Mouse (Mus musculus): ENCODE measurements around the gene Lrrc18. TPM values are rescaled to one million over a fixed set of nuclear protein-coding genes. Genes with fewer than 3 reads are reported as not detected.
A peak's percentile ranks its signal among the peaks of the same experiment; 100 is the strongest.

Lrrc18 gene
- polyA plus RNA-seq, 1 experiment from 2014 or later = 0.88 TPM

- Histone ChIP-seq H3K4me3 (ENCODE audit: low read depth, low read length) (no peak overlapping the region), H3K27ac (replicated peaks; ENCODE audit: low read depth, low read length) (no peak overlapping the region), H3K36me3 (replicated peaks; ENCODE audit: control insufficient read depth, insufficient read depth, low read depth, low read length) (no peaks in the 10 kb centered on the region), H3K27me3 (ENCODE audit: control insufficient read depth, insufficient read depth, low read length) (no peaks in the 10 kb centered on the region), H3K4me2 (ENCODE audit: low read depth, low read length) (no peak overlapping the region), H3K4me1 (ENCODE audit: control insufficient read depth, insufficient read depth, low read length) (no peaks in the 10 kb centered on the region), H3K9me3 (replicated peaks; ENCODE audit: control insufficient read depth, low read length) (no peaks in the 10 kb centered on the region), H3K9ac (replicated peaks; ENCODE audit: low read length) (no peak overlapping the region)
- no peak for ATAC-seq (replicated peaks; ENCODE audit: insufficient number of reproducible peaks, low FRiP score, low TSS enrichment, low read depth)
- 64% methylated on average over 6 of the region's 6 CpGs for WGBS
- DNase-seq (ENCODE audit: low spot score) = no peak
These were observed 6.9 kb upstream of the Lrrc18 start for GRCm38 (mm10) chr14:32984176-32984738.

DNA sequence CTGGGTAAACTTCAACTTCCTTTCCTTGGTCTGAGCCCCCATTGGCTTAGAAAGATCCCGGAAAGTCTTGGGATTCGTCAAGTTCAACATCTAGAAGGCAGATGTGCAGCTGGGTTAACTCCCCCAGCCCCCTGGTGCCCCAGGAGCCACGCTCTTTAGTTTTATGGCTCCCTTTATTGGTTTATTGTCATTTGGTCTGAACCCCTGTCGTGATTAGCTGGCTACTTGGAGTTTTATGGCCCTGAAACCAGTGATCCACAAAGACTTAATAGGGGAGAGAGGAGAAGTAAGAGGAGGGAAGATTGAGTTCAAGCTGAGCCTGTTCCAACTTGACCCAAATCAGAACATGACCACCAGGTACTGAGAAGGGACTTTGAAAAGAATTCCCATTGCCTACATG lies 4.5 kb upstream of the Lrrc18 start:
- DNase-seq (ENCODE audit: low spot score) = no peak
- WGBS = 72% methylated on average over 4 of the region's 4 CpGs
- Histone ChIP-seq H3K27me3 (ENCODE audit: control insufficient read depth, insufficient read depth, low read length) (no peaks in the 10 kb centered on the region), H3K4me1 (ENCODE audit: control insufficient read depth, insufficient read depth, low read length) (no peaks in the 10 kb centered on the region), H3K36me3 (replicated peaks; ENCODE audit: control insufficient read depth, insufficient read depth, low read depth, low read length) (no peaks in the 10 kb centered on the region), H3K27ac (replicated peaks; ENCODE audit: low read depth, low read length) (no peak overlapping the region), H3K4me2 (ENCODE audit: low read depth, low read length) (no peak overlapping the region), H3K4me3 (ENCODE audit: low read depth, low read length) (no peak overlapping the region), H3K9ac (replicated peaks; ENCODE audit: low read length) (no peak overlapping the region), H3K9me3 (replicated peaks; ENCODE audit: control insufficient read depth, low read length) (no peaks in the 10 kb centered on the region)
- no peak for ATAC-seq (replicated peaks; ENCODE audit: insufficient number of reproducible peaks, low FRiP score, low TSS enrichment, low read depth)

- ATAC-seq (replicated peaks; ENCODE audit: insufficient number of reproducible peaks, low FRiP score, low TSS enrichment, low read depth) (0 out of 2 replicates have a peak, but pooled peaks have one; percentile 44), DNase-seq (ENCODE audit: low spot score) (peak; percentile 77)
- H3K4me1 ChIP-seq (ENCODE audit: control insufficient read depth, insufficient read depth, low read length) = peaks cover 4% of the 10 kb centered on the region
- no peak overlapping the region for H3K4me3 ChIP-seq (ENCODE audit: low read depth, low read length)
- no peak overlapping the region for H3K9ac ChIP-seq (replicated peaks; ENCODE audit: low read length)
- no peaks in the 10 kb centered on the region for H3K27me3 ChIP-seq (ENCODE audit: control insufficient read depth, insufficient read depth, low read length)
- H3K36me3 ChIP-seq (replicated peaks; ENCODE audit: control insufficient read depth, insufficient read depth, low read depth, low read length) = no peaks in the 10 kb centered on the region
- peak overlapping the region; percentile 13; the same call in 1 of the 2 replicates for H3K4me2 ChIP-seq (ENCODE audit: low read depth, low read length)
- WGBS = 6% methylated on average over 10 of the region's 10 CpGs
- H3K9me3 ChIP-seq (replicated peaks; ENCODE audit: control insufficient read depth, low read length) = no peaks in the 10 kb centered on the region
- no peak overlapping the region for H3K27ac ChIP-seq (replicated peaks; ENCODE audit: low read depth, low read length)
These were observed 3.9 kb downstream of the Lrrc18 start for GRCm38 (mm10) chr14:32994954-32995636.

DNA sequence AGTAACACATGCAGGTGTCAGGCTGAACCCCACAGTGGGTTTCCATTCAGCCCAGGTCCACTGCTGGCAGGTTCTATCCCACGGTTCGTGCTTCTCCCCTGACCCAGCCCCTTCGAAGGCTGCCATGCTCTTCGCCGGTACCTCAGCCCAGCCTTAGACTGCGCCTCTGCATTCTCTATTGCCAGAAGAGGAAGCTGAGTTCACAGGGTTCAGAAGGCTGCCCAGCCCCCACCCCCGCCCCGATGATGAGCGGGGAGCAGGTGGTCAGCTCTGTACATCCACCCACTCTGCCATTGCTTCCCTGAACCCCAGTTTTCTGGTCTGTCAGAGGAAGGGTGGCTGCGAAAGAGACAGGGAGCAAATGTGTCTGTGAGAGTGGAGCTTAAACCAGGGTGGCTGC lies 8.3 kb downstream of the Lrrc18 start:
- H3K4me1 ChIP-seq (ENCODE audit: control insufficient read depth, insufficient read depth, low read length) = peaks cover 7% of the 10 kb centered on the region
- no peak overlapping the region for H3K4me3 ChIP-seq (ENCODE audit: low read depth, low read length)
- H3K27ac ChIP-seq (replicated peaks; ENCODE audit: low read depth, low read length) = no peak overlapping the region
- H3K27me3 ChIP-seq (ENCODE audit: control insufficient read depth, insufficient read depth, low read length) = no peaks in the 10 kb centered on the region
- H3K9ac ChIP-seq (replicated peaks; ENCODE audit: low read length) = no peak overlapping the region
- no peak overlapping the region; the same call in 1 of the 2 replicates for H3K4me2 ChIP-seq (ENCODE audit: low read depth, low read length)
- no peaks in the 10 kb centered on the region for H3K36me3 ChIP-seq (replicated peaks; ENCODE audit: control insufficient read depth, insufficient read depth, low read depth, low read length)
- DNase-seq (ENCODE audit: low spot score) (no peak), ATAC-seq (replicated peaks; ENCODE audit: insufficient number of reproducible peaks, low FRiP score, low TSS enrichment, low read depth) (no peak)
- H3K9me3 ChIP-seq (replicated peaks; ENCODE audit: control insufficient read depth, low read length) = no peaks in the 10 kb centered on the region
- 35% methylated on average over 10 of the region's 10 CpGs for WGBS

GRCm38 (mm10) chr14:33000112-33000979 lies 9.2 kb downstream of the Lrrc18 start:
- 28% methylated on average over 8 of the region's 8 CpGs for WGBS
- ATAC-seq (replicated peaks; ENCODE audit: insufficient number of reproducible peaks, low FRiP score, low TSS enrichment, low read depth) (no peak), DNase-seq (ENCODE audit: low spot score) (no peak)
- Histone ChIP-seq H3K36me3 (replicated peaks; ENCODE audit: control insufficient read depth, insufficient read depth, low read depth, low read length) (no peaks in the 10 kb centered on the region), H3K9ac (replicated peaks; ENCODE audit: low read length) (no peak overlapping the region), H3K4me2 (ENCODE audit: low read depth, low read length) (no peak overlapping the region), H3K4me3 (ENCODE audit: low read depth, low read length) (no peak overlapping the region), H3K27me3 (ENCODE audit: control insufficient read depth, insufficient read depth, low read length) (no peaks in the 10 kb centered on the region), H3K9me3 (replicated peaks; ENCODE audit: control insufficient read depth, low read length) (peaks cover 3% of the 10 kb centered on the region; the same call in 1 of the 2 replicates), H3K4me1 (ENCODE audit: control insufficient read depth, insufficient read depth, low read length) (peaks cover 4% of the 10 kb centered on the region; the same call in 1 of the 2 replicates), H3K27ac (replicated peaks; ENCODE audit: low read depth, low read length) (no peak overlapping the region)

GRCm38 (mm10) chr14:33005114-33005513 lies 13.9 kb downstream of the Lrrc18 start:
- DNase-seq (ENCODE audit: low spot score) = no peak
- Histone ChIP-seq H3K4me2 (ENCODE audit: low read depth, low read length) (no peak overlapping the region), H3K9me3 (replicated peaks; ENCODE audit: control insufficient read depth, low read length) (peaks cover 3% of the 10 kb centered on the region; the same call in 1 of the 2 replicates), H3K36me3 (replicated peaks; ENCODE audit: control insufficient read depth, insufficient read depth, low read depth, low read length) (no peaks in the 10 kb centered on the region), H3K9ac (replicated peaks; ENCODE audit: low read length) (no peak overlapping the region), H3K4me3 (ENCODE audit: low read depth, low read length) (no peak overlapping the region), H3K27me3 (ENCODE audit: control insufficient read depth, insufficient read depth, low read length) (no peaks in the 10 kb centered on the region), H3K27ac (replicated peaks; ENCODE audit: low read depth, low read length) (no peak overlapping the region), H3K4me1 (ENCODE audit: control insufficient read depth, insufficient read depth, low read length) (0 out of 2 replicates have a peak, but pooled peaks cover 3% of the 10 kb centered on the region)
- WGBS = 93% methylated on average over 1 of the region's 1 CpGs
- ATAC-seq (replicated peaks; ENCODE audit: insufficient number of reproducible peaks, low FRiP score, low TSS enrichment, low read depth) = no peak

- Histone ChIP-seq H3K27ac (replicated peaks; ENCODE audit: low read depth, low read length) (no peak overlapping the region), H3K4me2 (ENCODE audit: low read depth, low read length) (no peak overlapping the region), H3K9ac (replicated peaks; ENCODE audit: low read length) (no peak overlapping the region), H3K4me1 (ENCODE audit: control insufficient read depth, insufficient read depth, low read length) (no peaks in the 10 kb centered on the region), H3K27me3 (ENCODE audit: control insufficient read depth, insufficient read depth, low read length) (no peaks in the 10 kb centered on the region), H3K4me3 (ENCODE audit: low read depth, low read length) (no peak overlapping the region), H3K36me3 (replicated peaks; ENCODE audit: control insufficient read depth, insufficient read depth, low read depth, low read length) (no peaks in the 10 kb centered on the region), H3K9me3 (replicated peaks; ENCODE audit: control insufficient read depth, low read length) (peaks cover 3% of the 10 kb centered on the region; the same call in 1 of the 2 replicates)
- ATAC-seq (replicated peaks; ENCODE audit: insufficient number of reproducible peaks, low FRiP score, low TSS enrichment, low read depth) (no peak), DNase-seq (ENCODE audit: low spot score) (no peak)
- 82% methylated on average over 1 of the region's 1 CpGs for WGBS
These were observed 16.5 kb downstream of the Lrrc18 start for GRCm38 (mm10) chr14:33007638-33008037.

Measured in embryonic facial prominence, embryonic 11.5 days (tissue).